Mouse (Mus musculus) kidney, postnatal 0 days (tissue): ENCODE data around the gene Gm10073. TPM values are rescaled to one million over a fixed set of nuclear protein-coding genes. Genes with fewer than 3 reads are reported as not detected.

ENCODE experiments used
- ATAC-seq: fragments of 200-750 bp; cut with Nextera tagmentation; replicated peaks from 2 replicates; pipeline ENCODE4 v1.8.0; 2017; ENCODE audit warnings: low read depth, moderate number of reproducible peaks, moderate TSS enrichment, moderate library complexity; ENCODE audit not compliant: low FRiP score
- DNase-seq: peaks from one replicate; pipeline ENCODE4 v3.0.0-alpha.2; 2016; ENCODE audit warnings: low spot score
- H3K27ac ChIP-seq: fragments of 300-500 bp; sonication (generic); 2 replicates; pipeline ENCODE4 v1.5.1; 2014; ENCODE audit warnings: mild to moderate bottlenecking
- H3K27me3 ChIP-seq: fragments of 300-500 bp; sonication (generic); 2 replicates; pipeline ENCODE4 v1.6.1; 2014; ENCODE audit warnings: low read length, mixed read lengths; ENCODE audit not compliant: insufficient read depth
- H3K36me3 ChIP-seq: fragments of 300-500 bp; sonication (generic); 2 replicates; pipeline ENCODE4 v1.6.1; 2014; ENCODE audit warnings: low read length, mixed read lengths; ENCODE audit not compliant: insufficient read depth
- H3K4me1 ChIP-seq: fragments of 300-500 bp; sonication (generic); replicated peaks from 2 replicates; pipeline ENCODE4 v1.6.1; 2014; ENCODE audit warnings: antibody characterized with exemption, low read length, mixed read lengths; ENCODE audit not compliant: insufficient read depth
- H3K4me2 ChIP-seq: fragments of 300-500 bp; sonication (generic); 2 replicates; pipeline ENCODE4 v1.6.1; 2014; ENCODE audit warnings: mild to moderate bottlenecking, low read length, moderate library complexity, mixed read lengths
- H3K4me3 ChIP-seq: fragments of 300-500 bp; sonication (generic); replicated peaks from 2 replicates; pipeline ENCODE4 v1.5.1; 2014; ENCODE audit warnings: low read depth, low read length
- H3K9ac ChIP-seq: fragments of 300-500 bp; sonication (generic); 2 replicates; pipeline ENCODE4 v1.6.1; 2014; ENCODE audit warnings: low read depth, low read length
- H3K9me3 ChIP-seq: fragments of 300-500 bp; sonication (generic); replicated peaks from 2 replicates; pipeline ENCODE4 v1.6.1; 2016; ENCODE audit warnings: low read length, inconsistent platforms, mixed read lengths
- CTCF ChIP-seq: IDR thresholded peaks from 2 replicates; pipeline ENCODE4 v1.5.1; 2016; ENCODE audit warnings: antibody characterized with exemption, low read depth, mild to moderate bottlenecking, moderate library complexity
- WGBS: fragments of 180-500 bp; shearing (Covaris S2); extraction: QIAGEN DNeasy Blood & Tissue Kit; methylation state at CpG from one replicate; pipeline ENCODE4 v1.1.7; 2014; 5-methylcytosine and 5-hydroxymethylcytosine counted together
- polyA plus RNA-seq: library from polyadenylated mRNA; unstranded; fragments of >200 nt; fragmentation: Nextera tagmentation; extraction: Ambion mirVana; gene quantifications from 2 replicates; pipeline ENCODE4 v1.2.1, GENCODE M21; 2015

Gene Gm10073
- polyA plus RNA-seq, 1 experiment from 2014 or later: 15.1 TPM

DNA sequence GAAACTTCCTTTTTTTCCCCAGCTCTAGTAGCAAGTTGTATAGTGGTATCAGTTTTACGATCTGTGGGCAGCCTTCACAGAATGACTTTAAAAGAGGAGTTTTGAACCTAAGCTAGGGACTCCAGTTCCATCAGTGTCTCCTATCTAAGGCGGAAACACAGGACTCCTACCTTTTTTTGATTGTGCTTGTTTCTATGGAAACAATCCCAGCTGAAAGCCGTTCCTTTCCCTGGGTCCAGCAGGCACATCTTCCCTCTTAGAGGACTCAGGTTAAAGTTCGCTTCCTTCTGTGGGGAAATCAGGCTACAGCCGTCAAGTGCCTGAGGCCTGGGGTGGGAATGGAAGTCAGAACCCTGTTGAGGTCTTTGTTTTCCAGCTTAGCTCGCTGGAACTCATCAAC is 46.5 kb downstream of the Gm10073 start:
- no peaks in the 10 kb centered on the region for H3K36me3 ChIP-seq
- H3K9me3 ChIP-seq: no peaks in the 10 kb centered on the region
- ATAC-seq (no peak), DNase-seq (no peak)
- H3K9ac ChIP-seq: no peak overlapping the region
- no peaks in the 10 kb centered on the region for H3K4me1 ChIP-seq
- H3K27ac ChIP-seq: no peak overlapping the region
- H3K4me2 ChIP-seq: no peak overlapping the region
- no peak overlapping the region for H3K4me3 ChIP-seq
- H3K27me3 ChIP-seq: no peaks in the 10 kb centered on the region
- no peak for TF ChIP-seq CTCF
- 53% methylated on average over 6 of the region's 6 CpGs for WGBS

Other genes starting within 250 kb of the Gm10073 start
- gene Smpd3, start 235.5 kb downstream of the Gm10073 start, polyA plus RNA-seq: 0.27 and 0.42 TPM in 2 replicates
- gene Zfp90, start 158.1 kb downstream of the Gm10073 start, polyA plus RNA-seq: 14.1 and 15.2 TPM in 2 replicates
- not detected in 2 replicates for gene 6030452D12Rik, start 72.9 kb downstream of the Gm10073 start, polyA plus RNA-seq
- gene Cdh3, start 62.6 kb downstream of the Gm10073 start, polyA plus RNA-seq: 20.9 and 23.3 TPM in 2 replicates
- gene Cdh1, start 29.9 kb upstream of the Gm10073 start, polyA plus RNA-seq: 74.0 and 89.3 TPM in 2 replicates
- 6.4 and 7.7 TPM in 2 replicates for gene Tango6, start 109.6 kb upstream of the Gm10073 start, polyA plus RNA-seq